Mouse (Mus musculus) E14TG2a.4 (cell line): Measurements from ENCODE around the gene Slc24a4.

Experiments
- CTCF ChIP-seq: conservative IDR thresholded peaks from 2 replicates; pipeline ENCODE4 v1.5.1; 2014; ENCODE audit warnings: low read length
- NANOG ChIP-seq: IDR thresholded peaks from 2 replicates; pipeline ENCODE4 v1.6.1; 2014; ENCODE audit warnings: borderline replicate concordance, low read length, mixed read lengths
- POU5F1 ChIP-seq: IDR thresholded peaks from 2 replicates; pipeline ENCODE4 v1.6.1; 2014; ENCODE audit warnings: low read length, borderline replicate concordance

GRCm38 (mm10) chr12:102261933-102262396 is 133.4 kb downstream of the Slc24a4 start:
- TF ChIP-seq CTCF (no peak), NANOG (no peak), POU5F1 (no peak)
